Mouse (Mus musculus): ENCODE results near the gene Pknox2.

- TF ChIP-seq CTCF (IDR thresholded peaks at IDR 0.05; ENCODE audit: control insufficient read depth, insufficient read depth, insufficient read length) (no peak), USF1 (IDR thresholded peaks at IDR 0.05; ENCODE audit: low read depth) (no peak), MAX (IDR thresholded peaks at IDR 0.05) (no peak), CEBPB (IDR thresholded peaks at IDR 0.05; ENCODE audit: low read depth) (no peak), MYOD1 (IDR thresholded peaks at IDR 0.05; ENCODE audit: control insufficient read depth, insufficient read length, low read depth) (no peak), MYOG (IDR thresholded peaks at IDR 0.05; ENCODE audit: control insufficient read depth, extremely low read depth, insufficient read length) (no peak), FOSL1 (IDR thresholded peaks at IDR 0.05; ENCODE audit: insufficient read depth, low read length, poor library complexity, severe bottlenecking) (no peak)
Observed at GRCm38 (mm10) chr9:36938601-36939078, 208.6 kb downstream of the Pknox2 start.

Measured in C2C12 (cell line).